Mouse (Mus musculus) heart, embryonic 14.5 days (tissue): Measurements from ENCODE around the gene Lrrfip1. TPM values are rescaled to one million over a fixed set of nuclear protein-coding genes. Genes with fewer than 3 reads are reported as not detected.

Source experiments
- ATAC-seq: fragments of 200-750 bp; cut with Nextera tagmentation; 2 replicates; pipeline ENCODE4 v1.8.0; 2017; ENCODE audit warnings: low read depth, moderate TSS enrichment; ENCODE audit not compliant: insufficient number of reproducible peaks, insufficient read depth, low FRiP score
- H3K27ac ChIP-seq, 2 experiments: fragments of 200-500 bp in 1 of 2; fragments of 300-500 bp in 1 of 2; sonication (generic) in 1 of 2; replicated peaks in 1 of 2; 2 replicates each; pipeline ENCODE4 v1.5.1; 2012 to 2014; ENCODE audit warnings: low read depth in 2 of 2, low read length in 2 of 2, control low read depth in 1 of 2, mild to moderate bottlenecking in 1 of 2, mixed read lengths in 1 of 2; ENCODE audit not compliant: control insufficient read depth in 1 of 2, insufficient read depth in 1 of 2
- H3K27me3 ChIP-seq: fragments of 300-500 bp; sonication (generic); 2 replicates; pipeline ENCODE4 v1.6.1; 2014; ENCODE audit warnings: mild to moderate bottlenecking, low read length, control low read depth; ENCODE audit not compliant: control insufficient read depth, insufficient read depth
- H3K36me3 ChIP-seq: fragments of 300-500 bp; sonication (generic); 2 replicates; pipeline ENCODE4 v1.6.1; 2014; ENCODE audit warnings: mild to moderate bottlenecking, control low read depth, low read length, mixed read lengths; ENCODE audit not compliant: control insufficient read depth, insufficient read depth
- H3K4me1 ChIP-seq, 2 experiments: fragments of 200-500 bp in 1 of 2; fragments of 300-500 bp in 1 of 2; sonication (generic) in 1 of 2; 2 replicates each; pipeline ENCODE4 v1.6.1; 2012 to 2014; ENCODE audit warnings: low read length in 2 of 2, control low read depth in 1 of 2, mixed read lengths in 1 of 2; ENCODE audit not compliant: control insufficient read depth in 2 of 2, insufficient read depth in 2 of 2
- H3K4me2 ChIP-seq: fragments of 300-500 bp; sonication (generic); 2 replicates; pipeline ENCODE4 v1.6.1; 2014; ENCODE audit warnings: mild to moderate bottlenecking, low read length
- H3K4me3 ChIP-seq, 2 experiments: fragments of 200-500 bp in 1 of 2; fragments of 300-500 bp in 1 of 2; sonication (generic) in 1 of 2; 2 replicates each; pipeline ENCODE4 v1.5.1; 2012 to 2014; ENCODE audit warnings: low read length in 2 of 2, mild to moderate bottlenecking in 2 of 2, control low read depth in 1 of 2, low read depth in 1 of 2, moderate library complexity in 1 of 2; ENCODE audit not compliant: control insufficient read depth in 1 of 2, insufficient read depth in 1 of 2
- H3K9ac ChIP-seq: fragments of 300-500 bp; sonication (generic); 2 replicates; pipeline ENCODE4 v1.6.1; 2014; ENCODE audit warnings: mild to moderate bottlenecking, low read length
- H3K9me3 ChIP-seq: fragments of 300-500 bp; sonication (generic); 2 replicates; pipeline ENCODE4 v1.6.1; 2016; ENCODE audit warnings: low read length, control low read depth; ENCODE audit not compliant: control insufficient read depth
- WGBS: fragments of 180-500 bp; shearing (Covaris S2); extraction: QIAGEN DNeasy Blood & Tissue Kit; methylation state at CpG from one replicate; pipeline ENCODE4 v1.1.7; 2014; 5-methylcytosine and 5-hydroxymethylcytosine counted together
- polyA plus RNA-seq: library from polyadenylated mRNA; unstranded; fragments of >200 nt; fragmentation: Nextera tagmentation; extraction: Ambion mirVana; gene quantifications from 2 replicates; pipeline ENCODE4 v1.2.1, GENCODE M21; 2014

Gene Lrrfip1
- polyA plus RNA-seq, 1 experiment from 2014 or later: 151 TPM

GRCm38 (mm10) chr1:91011336-91011735 lies 12.8 kb downstream of the Lrrfip1 start:
- Histone ChIP-seq H3K9ac (peak overlapping the region; percentile 61; the same call in 1 of the 2 replicates), H3K27ac (peak overlapping the region; percentile 77 to 97)

GRCm38 (mm10) chr1:91013803-91014202 lies 15.3 kb downstream of the Lrrfip1 start:
- H3K9me3 ChIP-seq: no peaks in the 10 kb centered on the region
- peaks cover 74 to 91% of the 10 kb centered on the region in 2 experiments for H3K4me1 ChIP-seq
- no peak overlapping the region for H3K4me2 ChIP-seq
- H3K9ac ChIP-seq: peak overlapping the region; percentile 57
- ATAC-seq: no peak
- 38% methylated on average over 3 of the region's 3 CpGs for WGBS
- no peaks in the 10 kb centered on the region for H3K36me3 ChIP-seq
- H3K27me3 ChIP-seq: no peaks in the 10 kb centered on the region
- peak overlapping the region; percentile 89 to 97 for H3K27ac ChIP-seq
- H3K4me3 ChIP-seq: no peak overlapping the region

More at GRCm38 (mm10) chr1:91011336-91011735, 12.8 kb downstream of the Lrrfip1 start:
- ATAC-seq: no peak
- WGBS: 76% methylated on average over 3 of the region's 3 CpGs
- no peaks in the 10 kb centered on the region for H3K9me3 ChIP-seq
- H3K4me1 ChIP-seq: peaks cover 67 to 88% of the 10 kb centered on the region in 2 experiments
- H3K27me3 ChIP-seq: no peaks in the 10 kb centered on the region
- H3K36me3 ChIP-seq: no peaks in the 10 kb centered on the region
- H3K4me2 ChIP-seq: no peak overlapping the region
- no peak overlapping the region for H3K4me3 ChIP-seq

- H3K4me3 ChIP-seq: no peak overlapping the region
- H3K27me3 ChIP-seq: no peaks in the 10 kb centered on the region
- WGBS: 29% methylated on average over 7 of the region's 7 CpGs
- no peaks in the 10 kb centered on the region for H3K9me3 ChIP-seq
- peak; percentile 75 for ATAC-seq
- H3K4me2 ChIP-seq: peak overlapping the region; percentile 26
- H3K9ac ChIP-seq: peak overlapping the region; percentile 57
- peaks cover 9% of the 10 kb centered on the region for H3K36me3 ChIP-seq
- peak overlapping the region; percentile 97 to 99 for H3K27ac ChIP-seq
- H3K4me1 ChIP-seq: peaks cover 61 to 82% of the 10 kb centered on the region in 2 experiments
Observed at GRCm38 (mm10) chr1:91015571-91015970, 17.0 kb downstream of the Lrrfip1 start.

GRCm38 (mm10) chr1:91017111-91017758 lies 18.7 kb downstream of the Lrrfip1 start:
- Histone ChIP-seq H3K36me3 (peaks cover 17% of the 10 kb centered on the region), H3K4me2 (peak overlapping the region; percentile 59), H3K27me3 (no peaks in the 10 kb centered on the region), H3K27ac (peak overlapping the region; percentile 97), H3K4me3 (peak overlapping the region; percentile 4 to 14; a peak in 3 of 4 replicates), H3K9ac (peak overlapping the region; percentile 76), H3K4me1 (peaks cover 50 to 72% of the 10 kb centered on the region in 2 experiments), H3K9me3 (no peaks in the 10 kb centered on the region)
- WGBS: 6% methylated on average over 20 of the region's 20 CpGs
- peak; percentile 24 for ATAC-seq

GRCm38 (mm10) chr1:91019346-91019745 lies 20.8 kb downstream of the Lrrfip1 start:
- Histone ChIP-seq H3K4me2 (no peak overlapping the region), H3K27me3 (no peaks in the 10 kb centered on the region), H3K27ac (0 out of 4 replicates have a peak overlapping the region, but pooled peaks of 1 of the 2 experiments have one; percentile 4), H3K4me1 (peaks cover 44 to 72% of the 10 kb centered on the region in 2 experiments), H3K4me3 (no peak overlapping the region), H3K36me3 (peaks cover 17% of the 10 kb centered on the region), H3K9ac (no peak overlapping the region), H3K9me3 (no peaks in the 10 kb centered on the region)
- no peak for ATAC-seq
- WGBS: 31% methylated on average over 2 of the region's 2 CpGs

- Histone ChIP-seq H3K4me2 (no peak overlapping the region), H3K9ac (no peak overlapping the region), H3K4me3 (no peak overlapping the region), H3K4me1 (peaks cover 39 to 71% of the 10 kb centered on the region in 2 experiments), H3K36me3 (peaks cover 25% of the 10 kb centered on the region), H3K27ac (peak overlapping the region; percentile 25 to 99; a peak in 1 of 4 replicates), H3K9me3 (no peaks in the 10 kb centered on the region), H3K27me3 (no peaks in the 10 kb centered on the region)
- 57% methylated on average over 3 of the region's 3 CpGs for WGBS
- ATAC-seq: no peak
Observed at GRCm38 (mm10) chr1:91021304-91021703, 22.8 kb downstream of the Lrrfip1 start.

- H3K9ac ChIP-seq: peak overlapping the region; percentile 72
- WGBS: 22% methylated on average over 11 of the region's 11 CpGs
Observed at GRCm38 (mm10) chr1:91022157-91022895, 23.8 kb downstream of the Lrrfip1 start.

More at GRCm38 (mm10) chr1:91022157-91022895, 23.8 kb downstream of the Lrrfip1 start:
- H3K27ac ChIP-seq: peak overlapping the region; percentile 98 to 99
- peaks cover 26% of the 10 kb centered on the region for H3K36me3 ChIP-seq
- no peaks in the 10 kb centered on the region for H3K9me3 ChIP-seq
- peak; percentile 64 for ATAC-seq
- peak overlapping the region; percentile 56 for H3K4me2 ChIP-seq
- H3K4me1 ChIP-seq: peaks cover 29 to 61% of the 10 kb centered on the region in 2 experiments
- no peaks in the 10 kb centered on the region for H3K27me3 ChIP-seq
- H3K4me3 ChIP-seq: peak overlapping the region in 1 of 2 experiments; percentile 7; a peak in 1 of 4 replicates
